Mouse (Mus musculus) left cerebral cortex, adult 2 months (tissue): Measurements from ENCODE around the gene Tomm40. TPM values are rescaled to one million over a fixed set of nuclear protein-coding genes. Genes with fewer than 3 reads are reported as not detected.
A peak's percentile ranks its signal among the peaks of the same experiment; 100 is the strongest.

Experiments used
- DNase-seq, 2 experiments: peaks; one replicate each; pipeline ENCODE4 v3.0.0; 2021 to 2022; ENCODE audit warnings: low spot score in 2 of 2, mixed read lengths in 1 of 2; ENCODE audit errors: extremely low spot score in 1 of 2
- H3K27ac ChIP-seq: fragments of 200-600 bp; 2 replicates; pipeline ENCODE4 v1.8.1; 2022
- H3K4me3 ChIP-seq: fragments of 200-600 bp; 2 replicates; pipeline ENCODE4 v1.8.1; 2022
- CTCF ChIP-seq: fragments of 200-600 bp; IDR thresholded peaks from 2 replicates; pipeline ENCODE4 v1.8.1; 2022; ENCODE audit warnings: antibody characterized with exemption, mild to moderate bottlenecking, moderate library complexity
- intact Hi-C: fragments of 180-260 bp; cut with DNase I; formaldehyde crosslinking; loops from one replicate; pipeline ENCODE4 v1.15.1; 2025
- total RNA-seq, 2 experiments: library from RNA; stranded (reverse); gene quantifications; 2 replicates each; pipeline ENCODE4 v1.2.3; 2021

The Tomm40 gene
- total RNA-seq, 2 experiments from 2014 or later: 117 TPM

- H3K27ac ChIP-seq: no peak overlapping the region
- no peak for DNase-seq
- intact Hi-C loops: no loop called here
- TF ChIP-seq CTCF: no peak
- no peak overlapping the region for H3K4me3 ChIP-seq
These were observed 27.2 kb upstream of the Tomm40 start for GRCm38 (mm10) chr7:19742468-19742867.

DNA sequence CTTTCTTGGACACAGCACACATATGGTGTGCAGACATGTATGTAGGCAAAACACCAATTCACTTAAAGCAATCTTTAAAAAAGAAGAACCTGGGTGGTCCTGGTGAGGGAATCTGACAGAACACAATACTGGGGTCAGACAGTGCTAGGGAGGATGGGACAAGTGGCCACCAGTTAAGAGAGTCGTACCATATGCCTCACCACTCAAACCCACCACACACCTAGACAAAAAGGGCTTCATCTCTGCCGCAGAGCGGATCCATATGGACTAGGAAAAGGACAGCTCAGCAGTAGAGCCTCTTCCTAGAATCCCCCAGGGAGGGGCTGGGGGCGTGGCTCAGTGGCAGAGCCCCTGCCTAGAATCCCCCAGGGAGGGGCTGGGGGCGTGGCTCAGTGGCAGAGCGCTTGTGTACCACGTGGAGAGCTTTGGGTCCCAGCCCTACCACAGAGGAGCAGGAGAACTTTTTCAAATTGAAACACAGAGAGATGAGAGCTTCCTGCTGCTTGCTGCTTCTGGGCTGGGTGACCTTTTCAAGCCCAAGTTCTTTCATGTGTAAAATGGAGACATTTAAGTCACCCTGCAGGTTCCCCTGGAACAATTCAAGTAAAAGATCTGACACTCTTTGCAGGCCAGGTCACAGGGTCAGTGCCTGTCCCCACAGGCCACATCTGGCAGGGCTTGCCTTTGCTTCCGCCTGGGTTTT is 26.2 kb upstream of the Tomm40 start:
- no peak overlapping the region for H3K27ac ChIP-seq
- DNase-seq: no peak
- no peak overlapping the region for H3K4me3 ChIP-seq
- intact Hi-C loops: no loop called here
- no peak for TF ChIP-seq CTCF

DNA sequence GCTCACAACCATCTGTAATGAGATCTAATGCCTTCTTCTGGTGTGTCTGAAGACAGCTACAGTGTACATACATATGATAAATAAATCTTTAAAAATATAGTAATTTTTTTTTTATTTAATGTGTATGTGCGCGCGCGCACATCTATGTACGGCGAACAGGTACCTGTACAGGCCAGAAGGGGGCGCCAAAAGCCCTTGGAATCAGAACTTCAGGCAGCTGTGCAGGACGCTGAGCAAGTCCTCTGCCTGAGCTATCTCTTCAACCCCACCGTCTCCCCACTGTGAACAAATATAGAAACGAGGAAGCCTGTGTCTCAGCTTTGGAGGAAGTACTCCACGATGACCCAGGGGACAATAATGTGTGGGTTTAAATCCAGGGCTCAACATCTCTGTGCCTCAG is 25.0 kb upstream of the Tomm40 start:
- DNase-seq: no peak
- no peak overlapping the region for H3K4me3 ChIP-seq
- TF ChIP-seq CTCF: peak; percentile 28
- intact Hi-C loops: no loop called here
- no peak overlapping the region for H3K27ac ChIP-seq

GRCm38 (mm10) chr7:19738771-19739170 is 23.5 kb upstream of the Tomm40 start:
- intact Hi-C loops: no loop called here
- no peak overlapping the region for H3K27ac ChIP-seq
- TF ChIP-seq CTCF: no peak; the same call in none of the 2 replicates
- DNase-seq: no peak
- H3K4me3 ChIP-seq: no peak overlapping the region

DNA sequence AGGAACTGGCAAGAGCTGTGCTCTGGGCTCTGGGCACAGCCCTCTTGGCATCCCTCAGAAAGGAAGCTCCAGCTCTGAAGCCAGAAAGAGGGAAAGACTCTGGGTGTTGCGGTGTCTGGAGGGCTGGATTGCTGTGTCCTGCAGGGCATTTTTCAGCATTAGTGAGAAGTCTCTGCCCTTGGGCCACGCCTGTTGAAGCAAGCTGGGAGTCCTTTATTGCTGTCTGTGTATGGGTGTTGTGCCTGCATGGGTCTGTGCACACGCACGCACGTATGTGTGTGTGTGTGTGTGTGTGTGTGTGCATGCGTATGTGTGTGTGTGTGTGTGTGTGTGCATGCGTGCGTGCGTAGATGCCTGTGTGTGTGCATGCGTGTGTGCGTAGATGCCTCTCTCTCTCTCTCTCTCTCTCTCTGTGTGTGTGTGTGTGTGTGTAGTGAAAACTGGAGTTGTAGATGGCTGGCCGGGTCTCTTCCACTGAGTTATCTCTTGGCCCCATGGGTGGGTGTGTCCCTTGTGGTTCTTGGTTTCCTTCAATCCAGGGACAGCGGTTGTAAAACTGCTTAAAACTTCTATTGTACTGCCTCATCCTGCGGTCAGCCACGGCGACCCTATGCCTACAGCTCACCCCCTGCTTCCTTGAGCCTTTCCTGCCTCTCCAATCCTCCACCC is 21.3 kb upstream of the Tomm40 start:
- Histone ChIP-seq H3K4me3 (no peak overlapping the region), H3K27ac (no peak overlapping the region)
- TF ChIP-seq CTCF: no peak
- intact Hi-C loops: no loop called here
- DNase-seq: no peak

DNA sequence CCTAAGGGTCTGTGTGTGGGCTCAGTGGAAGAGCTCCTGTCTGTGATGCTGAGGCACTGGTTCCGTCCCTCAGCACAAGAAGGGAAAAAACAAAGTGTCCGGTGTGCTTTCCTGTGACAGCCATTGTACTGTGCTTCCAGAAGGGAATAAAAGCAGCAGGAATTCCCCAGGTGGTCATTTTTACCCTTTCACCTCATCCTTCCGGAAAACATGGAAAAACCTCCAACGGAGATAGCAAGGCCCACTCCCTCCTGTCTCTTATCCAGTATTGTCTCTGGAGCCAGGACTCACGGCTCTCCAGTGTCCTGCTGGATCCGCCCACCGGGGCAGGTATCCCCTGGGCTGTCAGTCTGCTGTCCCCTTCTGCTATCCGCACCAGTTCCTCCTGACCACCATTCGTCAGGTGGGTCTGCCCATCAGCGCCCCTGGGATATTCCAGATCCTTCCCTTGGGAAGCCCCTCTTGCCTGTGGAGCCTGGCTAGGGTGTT is 19.0 kb upstream of the Tomm40 start:
- TF ChIP-seq CTCF: no peak
- no peak overlapping the region for H3K27ac ChIP-seq
- no peak overlapping the region for H3K4me3 ChIP-seq
- no peak for DNase-seq
- intact Hi-C loops: no loop called here

DNA sequence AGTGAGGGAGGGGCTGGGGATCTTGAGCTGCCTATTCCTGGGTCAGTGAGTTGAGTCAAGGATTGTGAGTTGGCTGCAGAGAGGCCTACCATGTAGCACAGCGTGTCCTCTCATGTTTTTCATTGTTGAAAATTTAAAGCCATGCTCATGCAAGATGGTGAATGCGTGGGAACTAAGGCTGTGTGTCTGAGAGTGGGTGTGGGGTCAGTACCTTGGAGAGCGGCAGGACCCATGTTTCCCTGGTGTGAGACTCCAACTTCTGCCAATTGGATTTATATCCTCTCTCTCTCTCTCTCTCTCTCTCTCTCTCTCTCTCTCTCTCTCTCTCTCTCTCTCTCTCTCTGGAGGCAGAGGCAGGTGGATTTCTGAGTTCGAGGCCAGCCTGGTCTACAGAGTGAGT is 11.3 kb upstream of the Tomm40 start:
- no peak overlapping the region for H3K4me3 ChIP-seq
- intact Hi-C loops: no loop called here
- DNase-seq: no peak
- H3K27ac ChIP-seq: no peak overlapping the region
- no peak for TF ChIP-seq CTCF

- TF ChIP-seq CTCF: no peak
- Histone ChIP-seq H3K27ac (no peak overlapping the region), H3K4me3 (no peak overlapping the region)
- intact Hi-C loops: no loop called here
- no peak for DNase-seq
These were observed 8.9 kb upstream of the Tomm40 start for GRCm38 (mm10) chr7:19724167-19724566.

GRCm38 (mm10) chr7:19722754-19723195 is 7.5 kb upstream of the Tomm40 start:
- no peak for TF ChIP-seq CTCF
- Histone ChIP-seq H3K4me3 (no peak overlapping the region), H3K27ac (no peak overlapping the region)
- DNase-seq: no peak
- intact Hi-C loops: no loop called here

GRCm38 (mm10) chr7:19719200-19719599 is 4.0 kb upstream of the Tomm40 start:
- DNase-seq: no peak
- Histone ChIP-seq H3K27ac (no peak overlapping the region), H3K4me3 (no peak overlapping the region)
- no peak for TF ChIP-seq CTCF
- intact Hi-C loops: loop anchor here (10.0 kb wide), 1 partner anchor 714 kb away; the partner anchor contains the start of gene Irf2bp1

- no peak for TF ChIP-seq CTCF
- DNase-seq: no peak
- intact Hi-C loops: loop anchor here (10.0 kb wide), 1 partner anchor 714 kb away; the partner anchor contains the start of gene Irf2bp1
- no peak overlapping the region for H3K27ac ChIP-seq
- no peak overlapping the region for H3K4me3 ChIP-seq
These were observed 3.2 kb upstream of the Tomm40 start for GRCm38 (mm10) chr7:19718297-19718952.

- no peak for DNase-seq
- Histone ChIP-seq H3K4me3 (no peak overlapping the region), H3K27ac (no peak overlapping the region)
- no peak for TF ChIP-seq CTCF
- intact Hi-C loops: loop anchor here (10.0 kb wide), 1 partner anchor 713 kb away; the partner anchor contains the start of gene Irf2bp1
These were observed 2.1 kb upstream of the Tomm40 start for GRCm38 (mm10) chr7:19717346-19717745.
